Mouse (Mus musculus): ENCODE measurements around the gene Tnrc6c. TPM values are rescaled to one million over a fixed set of nuclear protein-coding genes. Genes with fewer than 3 reads are reported as not detected.

Tnrc6c gene
- polyA plus RNA-seq, 1 experiment = 24.8 TPM

DNA sequence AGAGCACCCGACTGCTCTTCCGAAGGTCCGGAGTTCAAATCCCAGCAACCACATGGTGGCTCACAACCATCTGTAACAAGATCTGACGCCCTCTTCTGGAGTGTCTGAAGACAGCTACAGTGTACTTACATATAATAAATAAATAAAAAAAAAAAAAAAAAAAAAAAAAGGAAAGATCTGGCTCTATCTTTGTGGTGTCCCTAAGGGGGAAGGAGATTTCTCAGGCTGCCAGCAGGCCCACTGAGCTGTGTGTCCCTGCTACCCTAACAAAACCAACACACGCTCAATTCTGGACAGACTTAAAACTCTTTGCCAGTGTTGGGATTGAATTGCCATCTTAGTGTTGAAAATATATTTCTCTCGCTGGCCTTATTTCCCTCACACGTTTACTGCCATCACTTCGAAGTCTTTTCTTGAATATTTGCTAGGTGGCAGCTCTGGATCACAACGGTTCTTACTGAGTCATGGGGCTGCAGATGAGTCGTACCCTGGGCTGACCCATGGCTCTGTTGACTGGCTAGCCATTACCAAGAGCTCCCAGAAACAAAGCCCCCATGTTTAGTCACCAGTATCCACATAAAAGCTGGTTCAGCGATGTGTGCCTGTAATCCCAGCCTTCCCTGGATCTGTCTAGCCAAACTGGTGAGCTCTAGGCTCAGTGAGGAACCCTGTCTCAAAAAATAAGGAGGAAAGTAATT lies 23.1 kb upstream of the Tnrc6c start:
- Histone ChIP-seq H3K4me1 (ENCODE audit: control insufficient read depth, insufficient read depth, low read length) (no peaks in the 10 kb centered on the region), H3K27ac (ENCODE audit: insufficient read depth, low read length) (no peak overlapping the region), H3K4me3 (ENCODE audit: insufficient read depth, low read length) (no peak overlapping the region)
- TF ChIP-seq CTCF (IDR thresholded peaks at IDR 0.05; ENCODE audit: borderline replicate concordance, insufficient read depth, low read length) = no peak
- no peak for TF ChIP-seq POLR2A (IDR thresholded peaks at IDR 0.05; ENCODE audit: low read depth, low read length)

DNA sequence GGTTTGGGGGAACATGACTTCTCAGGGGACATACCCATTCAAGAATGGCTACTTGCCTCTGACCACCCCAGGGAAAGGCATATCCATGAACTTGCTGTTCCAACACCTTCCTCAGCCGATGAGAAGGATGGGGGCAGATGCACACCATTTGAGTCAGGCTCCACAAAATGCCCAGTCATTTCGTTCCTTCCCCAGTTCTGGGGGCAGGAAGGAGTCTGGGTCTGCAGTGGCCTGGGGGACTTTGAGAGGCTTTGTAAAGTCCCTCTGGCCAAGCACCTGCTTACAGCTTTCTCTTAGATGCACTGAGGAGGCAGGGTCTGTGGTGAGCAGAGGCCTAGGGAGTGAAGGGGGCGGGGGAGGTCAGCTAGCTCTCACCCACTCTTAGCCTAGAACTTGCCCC lies 20.8 kb upstream of the Tnrc6c start:
- no peak overlapping the region for H3K27ac ChIP-seq (ENCODE audit: insufficient read depth, low read length)
- H3K4me3 ChIP-seq (ENCODE audit: insufficient read depth, low read length) = no peak overlapping the region
- TF ChIP-seq CTCF (IDR thresholded peaks at IDR 0.05; ENCODE audit: borderline replicate concordance, insufficient read depth, low read length) (no peak), POLR2A (IDR thresholded peaks at IDR 0.05; ENCODE audit: low read depth, low read length) (no peak)
- no peaks in the 10 kb centered on the region for H3K4me1 ChIP-seq (ENCODE audit: control insufficient read depth, insufficient read depth, low read length)

DNA sequence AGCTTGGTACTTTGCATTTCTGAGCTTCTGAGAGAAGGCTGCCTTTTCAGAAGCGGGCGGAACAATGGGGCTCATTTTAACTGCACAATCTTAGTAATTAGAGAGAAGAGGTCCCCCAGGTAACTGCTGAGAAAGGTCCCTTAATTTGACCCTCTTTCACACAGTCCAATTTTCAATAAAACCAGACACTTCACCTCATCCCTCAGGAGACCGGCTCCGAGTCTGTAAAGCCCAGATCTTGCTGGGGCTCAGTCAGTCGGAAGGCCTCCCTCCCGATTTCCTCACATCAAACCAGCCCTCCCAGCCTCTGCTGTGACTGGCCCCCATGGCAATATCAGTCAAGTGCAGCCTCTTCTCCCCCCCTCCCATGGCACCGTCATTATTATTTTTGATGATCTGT lies 15.7 kb upstream of the Tnrc6c start:
- Histone ChIP-seq H3K4me3 (ENCODE audit: insufficient read depth, low read length) (no peak overlapping the region), H3K27ac (ENCODE audit: insufficient read depth, low read length) (no peak overlapping the region), H3K4me1 (ENCODE audit: control insufficient read depth, insufficient read depth, low read length) (no peaks in the 10 kb centered on the region)
- TF ChIP-seq POLR2A (IDR thresholded peaks at IDR 0.05; ENCODE audit: low read depth, low read length) (no peak), CTCF (IDR thresholded peaks at IDR 0.05; ENCODE audit: borderline replicate concordance, insufficient read depth, low read length) (no peak)

DNA sequence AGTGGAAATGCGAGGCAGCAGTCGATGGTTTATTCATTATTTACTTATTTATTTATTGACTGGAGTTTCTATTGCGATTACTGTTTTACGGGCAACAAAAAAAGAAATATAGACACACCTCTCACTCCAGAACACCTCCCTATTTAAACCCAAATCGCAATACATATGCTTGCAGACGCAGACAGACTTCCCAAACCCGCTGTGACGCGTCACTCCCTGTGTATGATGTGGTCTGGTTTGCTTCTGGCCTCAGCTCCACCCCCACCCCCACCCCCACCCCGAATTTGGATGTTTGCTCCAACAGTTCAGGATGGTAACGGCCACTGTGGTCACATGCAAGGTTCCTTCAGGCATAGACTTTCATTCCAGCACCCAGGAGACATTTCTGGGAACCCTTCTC lies 15.3 kb upstream of the Tnrc6c start:
- H3K4me1 ChIP-seq (ENCODE audit: control insufficient read depth, insufficient read depth, low read length) = no peaks in the 10 kb centered on the region
- TF ChIP-seq CTCF (IDR thresholded peaks at IDR 0.05; ENCODE audit: borderline replicate concordance, insufficient read depth, low read length) = no peak
- no peak overlapping the region for H3K4me3 ChIP-seq (ENCODE audit: insufficient read depth, low read length)
- no peak overlapping the region for H3K27ac ChIP-seq (ENCODE audit: insufficient read depth, low read length)

DNA sequence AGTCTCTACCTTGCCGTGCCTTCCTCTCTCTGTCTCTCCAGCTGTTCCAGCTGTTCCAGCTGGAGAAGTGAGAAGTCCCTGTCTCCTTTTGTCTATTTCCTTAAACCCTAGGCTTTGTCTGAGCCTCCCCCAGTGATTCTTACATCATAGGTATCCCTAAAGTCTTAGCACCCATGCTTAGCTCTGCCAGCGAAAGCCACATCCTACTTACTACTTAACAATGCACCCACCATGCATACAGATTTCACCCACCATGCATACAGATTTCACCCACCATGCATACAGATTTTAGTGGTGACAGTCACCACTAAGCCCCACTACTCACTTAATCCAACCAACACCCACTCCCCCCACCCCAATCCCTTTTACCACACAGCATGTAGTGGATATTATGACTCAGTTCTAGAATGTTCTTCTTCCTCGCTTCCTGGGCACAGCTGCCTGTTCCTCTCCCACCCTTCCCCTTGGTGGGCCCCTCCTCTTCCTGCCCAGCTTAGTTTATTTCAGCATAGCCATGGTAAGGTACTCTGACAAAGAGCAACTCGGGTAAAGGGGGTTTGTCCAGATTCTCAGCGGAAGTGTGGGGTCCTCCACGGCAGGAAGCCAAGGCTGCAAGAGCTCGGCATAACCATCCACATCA lies 14.6 kb upstream of the Tnrc6c start:
- TF ChIP-seq CTCF (IDR thresholded peaks at IDR 0.05; ENCODE audit: borderline replicate concordance, insufficient read depth, low read length) (no peak), POLR2A (IDR thresholded peaks at IDR 0.05; ENCODE audit: low read depth, low read length) (no peak)
- no peaks in the 10 kb centered on the region for H3K4me1 ChIP-seq (ENCODE audit: control insufficient read depth, insufficient read depth, low read length)
- no peak overlapping the region for H3K27ac ChIP-seq (ENCODE audit: insufficient read depth, low read length)
- no peak overlapping the region for H3K4me3 ChIP-seq (ENCODE audit: insufficient read depth, low read length)

DNA sequence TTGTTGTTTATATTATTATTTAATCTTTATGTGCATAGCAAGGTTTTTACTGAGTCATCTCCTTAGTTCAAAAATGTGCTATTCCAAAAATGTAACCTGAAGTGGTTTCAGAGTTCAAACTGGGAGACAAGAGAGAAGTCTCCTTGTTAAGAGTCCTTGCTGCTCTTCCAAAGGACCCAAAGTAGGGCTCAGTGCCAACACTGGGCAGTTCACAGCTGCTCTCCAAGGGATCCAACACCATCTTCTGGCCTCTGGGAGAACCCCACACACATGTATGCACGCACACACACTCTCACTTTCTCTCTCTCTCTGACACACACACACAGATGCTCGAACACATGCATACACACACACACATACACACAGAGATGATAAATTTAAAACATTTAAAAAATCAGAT lies 11.9 kb upstream of the Tnrc6c start:
- H3K4me1 ChIP-seq (ENCODE audit: control insufficient read depth, insufficient read depth, low read length) = no peaks in the 10 kb centered on the region
- no peak overlapping the region for H3K27ac ChIP-seq (ENCODE audit: insufficient read depth, low read length)
- no peak for TF ChIP-seq POLR2A (IDR thresholded peaks at IDR 0.05; ENCODE audit: low read depth, low read length)
- TF ChIP-seq CTCF (IDR thresholded peaks at IDR 0.05; ENCODE audit: borderline replicate concordance, insufficient read depth, low read length) = no peak
- H3K4me3 ChIP-seq (ENCODE audit: insufficient read depth, low read length) = no peak overlapping the region

DNA sequence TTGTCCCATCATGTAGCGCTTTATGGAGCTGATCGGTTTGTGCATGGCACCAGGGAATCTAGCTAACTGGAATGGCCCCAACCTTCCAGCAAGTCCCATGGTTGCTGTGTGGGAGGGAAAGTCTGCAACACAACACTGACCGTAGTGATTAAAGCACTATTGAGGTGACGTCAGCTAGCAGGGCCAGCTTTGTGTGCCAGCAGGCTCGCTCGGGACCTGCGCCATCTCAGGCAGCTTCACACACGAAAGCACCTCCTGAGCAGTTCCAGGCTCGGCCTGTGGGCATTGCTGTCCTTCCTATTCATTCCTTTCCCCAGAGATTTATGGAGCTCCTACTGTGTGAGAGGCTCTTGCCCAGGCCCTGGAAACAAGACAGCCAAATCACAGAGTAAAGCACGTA lies 10.8 kb upstream of the Tnrc6c start:
- TF ChIP-seq POLR2A (IDR thresholded peaks at IDR 0.05; ENCODE audit: low read depth, low read length) (no peak), CTCF (IDR thresholded peaks at IDR 0.05; ENCODE audit: borderline replicate concordance, insufficient read depth, low read length) (no peak)
- Histone ChIP-seq H3K27ac (ENCODE audit: insufficient read depth, low read length) (no peak overlapping the region), H3K4me3 (ENCODE audit: insufficient read depth, low read length) (no peak overlapping the region), H3K4me1 (ENCODE audit: control insufficient read depth, insufficient read depth, low read length) (no peaks in the 10 kb centered on the region)

DNA sequence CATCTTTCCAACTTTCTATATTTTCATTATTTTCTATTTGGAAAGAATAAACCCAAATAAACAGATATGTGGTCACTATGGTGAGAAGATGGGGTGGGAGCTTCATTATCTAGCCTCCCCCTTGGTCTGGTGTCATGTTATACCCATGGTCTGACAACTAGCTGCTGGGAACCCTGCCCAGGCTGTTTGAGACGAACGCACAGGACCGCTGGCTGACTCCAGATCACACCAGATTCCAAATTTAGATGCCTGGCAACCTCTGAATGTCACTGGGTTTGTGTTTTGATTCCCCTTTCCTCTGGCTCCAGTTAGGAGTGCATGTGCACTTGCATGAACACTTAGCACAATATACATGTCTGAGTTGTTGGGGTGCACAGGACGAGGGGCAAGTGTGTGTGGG lies 7.3 kb upstream of the Tnrc6c start:
- Histone ChIP-seq H3K27ac (ENCODE audit: insufficient read depth, low read length) (no peak overlapping the region), H3K4me3 (ENCODE audit: insufficient read depth, low read length) (no peak overlapping the region), H3K4me1 (ENCODE audit: control insufficient read depth, insufficient read depth, low read length) (no peaks in the 10 kb centered on the region)
- no peak for TF ChIP-seq POLR2A (IDR thresholded peaks at IDR 0.05; ENCODE audit: low read depth, low read length)
- TF ChIP-seq CTCF (IDR thresholded peaks at IDR 0.05; ENCODE audit: borderline replicate concordance, insufficient read depth, low read length) = no peak

DNA sequence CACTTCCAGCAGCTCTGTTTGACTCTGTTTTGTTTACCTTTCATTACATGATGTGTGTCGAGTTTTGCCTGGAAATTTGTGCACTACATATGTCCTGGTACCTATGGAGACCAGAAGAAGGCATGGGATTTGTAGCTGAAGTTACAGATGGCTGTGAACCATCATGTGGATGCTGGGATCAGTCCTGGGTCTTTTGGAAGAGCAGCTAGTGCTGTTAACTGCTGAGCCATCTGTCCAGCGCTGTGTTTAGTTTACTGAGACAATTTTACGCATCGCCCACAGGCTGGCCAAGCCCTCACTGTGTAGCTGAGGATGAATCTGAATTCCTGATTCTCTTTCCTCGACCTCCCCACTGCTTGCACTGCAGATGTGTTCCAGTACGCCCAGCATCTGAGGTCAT lies 6.1 kb upstream of the Tnrc6c start:
- Histone ChIP-seq H3K4me1 (ENCODE audit: control insufficient read depth, insufficient read depth, low read length) (no peaks in the 10 kb centered on the region), H3K4me3 (ENCODE audit: insufficient read depth, low read length) (no peak overlapping the region), H3K27ac (ENCODE audit: insufficient read depth, low read length) (no peak overlapping the region)
- TF ChIP-seq POLR2A (IDR thresholded peaks at IDR 0.05; ENCODE audit: low read depth, low read length) = no peak
- TF ChIP-seq CTCF (IDR thresholded peaks at IDR 0.05; ENCODE audit: borderline replicate concordance, insufficient read depth, low read length) = no peak

DNA sequence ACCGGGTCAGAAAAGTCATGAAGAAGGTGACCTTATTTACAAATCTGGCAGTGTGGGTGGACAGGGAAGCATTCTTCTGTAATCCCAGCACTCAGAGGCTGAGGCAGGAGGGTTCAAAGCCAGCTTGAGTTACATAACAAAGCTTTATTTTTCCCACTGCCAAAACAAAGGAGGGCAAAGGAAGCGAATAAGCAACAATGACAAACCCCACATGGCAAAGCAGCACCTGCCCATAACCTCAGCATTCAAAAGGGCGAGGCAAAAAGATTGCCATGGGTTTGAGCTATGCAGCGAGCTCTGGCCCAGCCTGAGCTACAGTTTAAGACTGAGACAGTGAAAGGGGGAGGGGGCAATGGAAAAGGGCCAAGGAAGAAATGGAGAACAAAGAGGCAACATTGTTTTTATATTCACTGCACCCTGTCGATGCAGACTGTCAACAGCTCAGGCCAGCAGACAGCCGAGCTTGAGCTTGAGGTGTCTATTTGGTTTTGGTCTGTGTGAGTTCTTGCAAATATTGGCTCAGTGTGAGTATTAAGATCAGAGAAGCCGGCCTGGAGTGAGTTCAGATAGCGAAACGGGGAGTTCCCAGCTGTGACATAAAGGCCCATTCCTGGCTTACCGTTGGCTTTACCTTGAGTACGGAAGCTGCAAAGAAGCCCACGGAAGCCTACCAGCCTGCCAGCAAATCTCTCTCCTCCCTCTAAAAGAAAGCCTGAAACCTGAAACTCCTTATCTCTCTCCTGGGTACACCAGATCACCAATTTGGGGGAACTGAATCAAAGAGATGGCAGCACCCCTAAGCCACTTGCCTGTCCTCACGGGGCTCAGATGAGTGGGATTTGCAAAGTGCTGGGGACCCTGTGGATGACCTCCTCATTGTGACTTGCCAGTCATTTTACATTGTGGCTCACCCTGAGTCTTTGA lies 3.1 kb upstream of the Tnrc6c start:
- H3K4me1 ChIP-seq (ENCODE audit: control insufficient read depth, insufficient read depth, low read length) = no peaks in the 10 kb centered on the region
- no peak overlapping the region for H3K4me3 ChIP-seq (ENCODE audit: insufficient read depth, low read length)
- no peak overlapping the region for H3K27ac ChIP-seq (ENCODE audit: insufficient read depth, low read length)
- TF ChIP-seq POLR2A (IDR thresholded peaks at IDR 0.05; ENCODE audit: low read depth, low read length) (no peak), CTCF (IDR thresholded peaks at IDR 0.05; ENCODE audit: borderline replicate concordance, insufficient read depth, low read length) (no peak)

Data from embryonic fibroblast, embryonic 13.5 days (primary cell).